Mouse (Mus musculus): Measurements from ENCODE around the gene Cped1. TPM values are rescaled to one million over a fixed set of nuclear protein-coding genes. Genes with fewer than 3 reads are reported as not detected.

Gene Cped1
- polyA plus RNA-seq, 1 experiment from 2014 or later, result 4.9 TPM

DNA sequence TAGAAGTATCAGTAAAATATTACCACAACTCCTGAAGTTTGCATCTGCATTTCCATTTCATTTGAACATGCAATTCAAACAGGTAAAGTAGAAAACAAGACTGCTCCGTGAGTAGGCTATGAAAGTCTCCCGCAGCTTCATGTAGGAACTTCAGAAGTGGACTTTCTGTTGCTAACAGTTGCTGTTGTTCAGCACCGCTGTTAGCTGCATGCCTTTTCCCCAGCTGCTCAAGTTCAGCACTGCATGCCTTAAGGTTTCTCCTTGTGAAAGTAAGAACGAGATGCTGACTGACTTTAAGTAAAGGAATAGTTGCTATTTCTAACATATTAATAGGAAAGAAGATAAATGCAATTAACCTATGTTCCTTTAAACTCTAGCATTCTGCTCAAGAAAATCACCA, 306.3 kb downstream of the Cped1 start:
- peaks cover 19% of the 10 kb centered on the region for H3K4me1 ChIP-seq (ENCODE audit: control insufficient read depth, insufficient read depth, low read length)
- H3K9me3 ChIP-seq (ENCODE audit: control insufficient read depth, low read length), result no peaks in the 10 kb centered on the region
- no peak overlapping the region for H3K9ac ChIP-seq (replicated peaks; ENCODE audit: low read length)
- H3K36me3 ChIP-seq (ENCODE audit: control insufficient read depth, insufficient read depth, low read length), result no peaks in the 10 kb centered on the region
- peaks cover 38% of the 10 kb centered on the region for H3K27me3 ChIP-seq (ENCODE audit: control insufficient read depth, insufficient read depth, low read length)
- ATAC-seq (ENCODE audit: low FRiP score, low TSS enrichment) (no peak), DNase-seq (no peak)
- no peak overlapping the region for H3K4me2 ChIP-seq (ENCODE audit: low read length)
- H3K27ac ChIP-seq (replicated peaks; ENCODE audit: low read depth, low read length), result no peak overlapping the region
- WGBS, result 47% methylated on average over 4 of the region's 4 CpGs
- no peak overlapping the region for H3K4me3 ChIP-seq (replicated peaks; ENCODE audit: low read depth, low read length)

DNA sequence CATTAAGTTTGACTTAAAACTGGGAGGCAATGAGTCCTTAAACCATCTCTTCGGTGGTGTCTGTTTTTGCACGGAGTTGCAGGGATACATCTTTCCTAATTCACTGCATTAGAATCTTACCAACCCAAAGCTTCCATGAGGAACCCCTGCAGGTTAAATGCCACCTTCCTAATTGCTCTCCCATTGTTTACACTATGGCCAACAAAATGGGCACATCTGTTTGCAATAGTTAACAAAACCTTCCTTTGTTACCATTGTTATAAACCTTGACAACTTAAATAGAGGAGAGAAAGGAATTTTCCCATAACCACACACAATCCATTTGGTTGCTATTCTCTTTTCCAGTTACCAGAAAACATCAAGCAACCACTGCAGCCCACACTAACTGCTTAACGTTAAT, 308.2 kb downstream of the Cped1 start:
- peaks cover 20% of the 10 kb centered on the region for H3K27me3 ChIP-seq (ENCODE audit: control insufficient read depth, insufficient read depth, low read length)
- no peak overlapping the region for H3K27ac ChIP-seq (replicated peaks; ENCODE audit: low read depth, low read length)
- no peak for DNase-seq
- H3K4me3 ChIP-seq (replicated peaks; ENCODE audit: low read depth, low read length), result no peak overlapping the region
- H3K4me1 ChIP-seq (ENCODE audit: control insufficient read depth, insufficient read depth, low read length), result peaks cover 8% of the 10 kb centered on the region
- 48% methylated on average over 3 of the region's 3 CpGs for WGBS
- H3K9me3 ChIP-seq (ENCODE audit: control insufficient read depth, low read length), result no peaks in the 10 kb centered on the region
- no peaks in the 10 kb centered on the region for H3K36me3 ChIP-seq (ENCODE audit: control insufficient read depth, insufficient read depth, low read length)
- H3K4me2 ChIP-seq (ENCODE audit: low read length), result no peak overlapping the region
- ATAC-seq (ENCODE audit: low FRiP score, low TSS enrichment), result no peak
- no peak overlapping the region for H3K9ac ChIP-seq (replicated peaks; ENCODE audit: low read length)

DNA sequence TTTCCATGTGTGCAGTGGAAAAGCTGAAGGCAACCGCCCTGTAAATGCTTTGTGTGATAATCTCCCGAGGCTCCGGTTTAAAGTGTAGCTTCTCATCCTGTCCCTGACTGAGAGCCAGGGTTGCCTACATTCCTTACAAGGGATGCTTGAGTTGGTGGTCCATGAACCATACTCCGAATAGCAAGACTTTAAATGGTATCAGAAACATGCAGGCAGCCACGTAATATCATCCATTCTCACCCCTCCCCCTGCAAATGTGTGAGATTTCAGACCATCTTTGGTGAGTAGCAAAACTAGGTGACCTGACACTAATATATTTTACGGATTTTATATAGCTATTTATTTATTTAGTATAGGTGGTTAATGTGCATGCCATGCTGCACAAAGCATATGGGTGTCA, 311.3 kb downstream of the Cped1 start:
- ATAC-seq (ENCODE audit: low FRiP score, low TSS enrichment) (no peak), DNase-seq (no peak)
- 82% methylated on average over 6 of the region's 6 CpGs for WGBS
- Histone ChIP-seq H3K9ac (replicated peaks; ENCODE audit: low read length) (no peak overlapping the region), H3K4me1 (ENCODE audit: control insufficient read depth, insufficient read depth, low read length) (no peaks in the 10 kb centered on the region), H3K4me2 (ENCODE audit: low read length) (no peak overlapping the region), H3K27me3 (ENCODE audit: control insufficient read depth, insufficient read depth, low read length) (no peaks in the 10 kb centered on the region), H3K9me3 (ENCODE audit: control insufficient read depth, low read length) (no peaks in the 10 kb centered on the region), H3K4me3 (replicated peaks; ENCODE audit: low read depth, low read length) (no peak overlapping the region), H3K27ac (replicated peaks; ENCODE audit: low read depth, low read length) (no peak overlapping the region), H3K36me3 (ENCODE audit: control insufficient read depth, insufficient read depth, low read length) (no peaks in the 10 kb centered on the region)

DNA sequence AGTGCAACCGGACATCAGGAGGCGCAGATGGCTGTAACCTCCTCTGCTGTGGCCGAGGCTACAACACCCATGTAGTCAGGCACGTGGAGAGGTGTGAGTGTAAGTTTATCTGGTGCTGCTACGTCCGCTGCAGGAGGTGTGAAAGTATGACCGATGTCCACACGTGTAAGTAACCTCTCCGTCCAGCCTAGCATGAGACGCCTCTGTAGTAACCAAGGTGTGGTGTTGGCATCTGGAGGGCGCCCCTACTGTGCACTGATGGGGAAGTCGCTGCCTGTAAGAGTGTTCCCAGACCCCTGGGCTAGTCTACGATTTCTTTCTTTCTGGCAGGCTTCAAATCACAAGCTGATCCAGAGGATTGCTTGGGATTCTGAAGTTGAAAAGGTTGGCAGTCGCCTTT, 312.3 kb downstream of the Cped1 start:
- H3K36me3 ChIP-seq (ENCODE audit: control insufficient read depth, insufficient read depth, low read length), result no peaks in the 10 kb centered on the region
- no peak overlapping the region for H3K4me2 ChIP-seq (ENCODE audit: low read length)
- no peaks in the 10 kb centered on the region for H3K4me1 ChIP-seq (ENCODE audit: control insufficient read depth, insufficient read depth, low read length)
- 62% methylated on average over 14 of the region's 14 CpGs for WGBS
- H3K9ac ChIP-seq (replicated peaks; ENCODE audit: low read length), result no peak overlapping the region
- no peak for DNase-seq
- ATAC-seq (ENCODE audit: low FRiP score, low TSS enrichment), result no peak
- H3K27me3 ChIP-seq (ENCODE audit: control insufficient read depth, insufficient read depth, low read length), result no peaks in the 10 kb centered on the region
- H3K4me3 ChIP-seq (replicated peaks; ENCODE audit: low read depth, low read length), result no peak overlapping the region
- H3K9me3 ChIP-seq (ENCODE audit: control insufficient read depth, low read length), result no peaks in the 10 kb centered on the region
- no peak overlapping the region for H3K27ac ChIP-seq (replicated peaks; ENCODE audit: low read depth, low read length)

Other genes starting within 250 kb of the Cped1 start
- gene Tspan12, start 133.4 kb upstream of the Cped1 start, polyA plus RNA-seq (2014; fragmentation: Nextera tagmentation; extraction: Ambion mirVana), result 63.6 and 69.5 TPM in 2 replicates
- gene Ing3, start 36.3 kb upstream of the Cped1 start, polyA plus RNA-seq (2014; fragmentation: Nextera tagmentation; extraction: Ambion mirVana), result 50.5 and 50.9 TPM in 2 replicates